Mouse (Mus musculus) intestine, embryonic 16.5 days (tissue): Measurements from ENCODE around the gene Ap3s2. TPM values are rescaled to one million over a fixed set of nuclear protein-coding genes. Genes with fewer than 3 reads are reported as not detected.

Source experiments
- ATAC-seq: fragments of 200-750 bp; cut with Nextera tagmentation; 2 replicates; pipeline ENCODE4 v1.8.0; 2017; ENCODE audit warnings: moderate TSS enrichment, moderate library complexity
- H3K27ac ChIP-seq: fragments of 300-500 bp; sonication (generic); 2 replicates; pipeline ENCODE4 v1.5.1; 2014; ENCODE audit warnings: mild to moderate bottlenecking, low read length
- H3K27me3 ChIP-seq: fragments of 300-500 bp; sonication (generic); replicated peaks from 2 replicates; pipeline ENCODE4 v1.6.1; 2014; ENCODE audit warnings: low read length, control low read depth, mixed read lengths; ENCODE audit not compliant: control insufficient read depth, insufficient read depth
- H3K36me3 ChIP-seq: fragments of 300-500 bp; sonication (generic); 2 replicates; pipeline ENCODE4 v1.6.1; 2014; ENCODE audit warnings: low read length, control low read depth; ENCODE audit not compliant: control insufficient read depth, insufficient read depth
- H3K4me1 ChIP-seq: fragments of 300-500 bp; sonication (generic); 2 replicates; pipeline ENCODE4 v1.6.1; 2014; ENCODE audit warnings: low read length, control low read depth, mixed read lengths; ENCODE audit not compliant: control insufficient read depth, insufficient read depth
- H3K4me2 ChIP-seq: fragments of 300-500 bp; sonication (generic); 2 replicates; pipeline ENCODE4 v1.6.1; 2014; ENCODE audit warnings: low read depth, low read length, control low read depth
- H3K4me3 ChIP-seq: fragments of 300-500 bp; sonication (generic); 2 replicates; pipeline ENCODE4 v1.5.1; 2014; ENCODE audit warnings: mild to moderate bottlenecking, low read length
- H3K9ac ChIP-seq: fragments of 300-500 bp; sonication (generic); 2 replicates; pipeline ENCODE4 v1.6.1; 2014; ENCODE audit warnings: low read depth, low read length
- H3K9me3 ChIP-seq: fragments of 300-500 bp; sonication (generic); 2 replicates; pipeline ENCODE4 v1.6.1; 2016; ENCODE audit warnings: low read length, control low read depth; ENCODE audit not compliant: control insufficient read depth
- WGBS: fragments of 180-500 bp; shearing (Covaris S2); extraction: QIAGEN DNeasy Blood & Tissue Kit; methylation state at CpG from one replicate; pipeline ENCODE4 v1.1.7; 2014; 5-methylcytosine and 5-hydroxymethylcytosine counted together
- polyA plus RNA-seq: library from polyadenylated mRNA; unstranded; fragments of >200 nt; fragmentation: Nextera tagmentation; extraction: Ambion mirVana; gene quantifications from 2 replicates; pipeline ENCODE4 v1.2.1, GENCODE M21; 2015

The Ap3s2 gene
- polyA plus RNA-seq, 1 experiment from 2014 or later = 30.7 TPM

DNA sequence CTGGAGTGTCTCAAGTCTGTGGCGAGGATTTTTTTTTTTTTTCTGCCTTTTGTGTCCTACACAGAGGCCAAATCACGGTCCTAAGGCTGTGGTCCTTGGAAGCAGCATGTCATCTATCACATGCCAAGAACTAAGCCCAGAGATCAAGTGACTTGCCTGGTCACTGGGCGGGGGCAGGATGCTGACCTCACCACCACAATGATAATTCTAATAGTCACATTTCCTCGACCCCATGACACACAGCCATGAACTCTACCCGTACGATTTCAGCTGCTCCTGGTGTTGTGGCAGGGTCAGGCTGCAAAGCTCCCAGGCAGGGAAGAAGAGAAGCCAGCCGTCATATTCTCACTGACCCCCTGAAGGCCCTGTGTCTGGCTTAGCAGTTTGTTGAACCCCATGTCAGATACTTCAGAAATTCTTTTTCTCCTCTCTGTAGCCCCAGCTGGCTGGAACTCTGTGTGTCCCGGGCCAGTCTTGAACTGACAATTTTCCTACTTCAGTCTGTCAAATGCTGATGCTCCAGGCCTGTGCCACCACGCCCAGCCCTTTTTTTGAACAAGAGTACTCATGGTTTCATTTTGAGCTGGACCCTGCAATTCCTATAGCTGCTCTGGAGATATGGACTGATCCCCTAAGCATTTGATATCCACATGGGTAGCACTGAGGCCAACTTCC is 61.4 kb downstream of the Ap3s2 start:
- H3K9ac ChIP-seq = no peak overlapping the region
- no peak for ATAC-seq
- no peak overlapping the region for H3K4me3 ChIP-seq
- no peak overlapping the region for H3K27ac ChIP-seq
- H3K4me2 ChIP-seq = no peak overlapping the region
- H3K4me1 ChIP-seq = peaks cover 8% of the 10 kb centered on the region
- H3K36me3 ChIP-seq = no peaks in the 10 kb centered on the region
- 66% methylated on average over 9 of the region's 9 CpGs for WGBS
- H3K9me3 ChIP-seq = no peaks in the 10 kb centered on the region
- H3K27me3 ChIP-seq = no peaks in the 10 kb centered on the region

DNA sequence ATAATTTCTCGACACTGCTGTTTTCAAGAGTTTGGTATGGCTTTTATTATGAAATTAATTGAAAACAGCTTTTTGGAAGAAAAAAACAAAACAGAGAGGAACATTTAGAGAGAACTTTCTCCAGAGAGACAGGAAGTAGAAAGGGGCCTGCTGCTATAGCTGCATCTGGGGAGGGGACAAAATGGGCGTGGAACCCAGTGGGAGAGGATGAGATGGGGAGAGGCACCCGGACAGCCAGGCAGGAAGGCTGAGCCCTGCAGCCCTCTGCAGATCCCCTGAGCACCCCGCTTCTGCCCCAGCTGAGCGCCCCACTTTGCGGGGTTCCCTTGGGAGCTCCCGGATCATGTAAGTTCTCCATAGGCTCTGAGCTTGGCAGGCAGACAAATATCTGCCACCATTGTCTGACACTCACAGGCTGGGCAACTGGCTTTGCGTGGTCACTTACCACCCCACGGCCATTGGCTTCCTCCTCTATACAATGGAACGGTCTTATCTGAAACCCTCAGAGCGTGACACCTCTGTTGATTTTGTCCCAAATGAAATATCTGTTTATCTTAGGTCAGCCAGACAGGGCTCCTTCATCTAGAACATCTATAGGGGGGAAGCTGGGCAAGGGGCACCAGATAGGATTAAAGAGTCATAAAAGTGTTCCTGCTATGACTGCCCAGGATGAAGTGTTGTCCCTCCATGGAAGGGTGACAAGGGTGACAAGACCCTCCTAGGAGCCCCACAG is 62.1 kb downstream of the Ap3s2 start:
- 54% methylated on average over 11 of the region's 11 CpGs for WGBS
- Histone ChIP-seq H3K4me2 (no peak overlapping the region), H3K4me3 (no peak overlapping the region), H3K4me1 (peaks cover 8% of the 10 kb centered on the region), H3K9me3 (no peaks in the 10 kb centered on the region), H3K27me3 (no peaks in the 10 kb centered on the region), H3K27ac (no peak overlapping the region), H3K36me3 (no peaks in the 10 kb centered on the region), H3K9ac (no peak overlapping the region)
- no peak for ATAC-seq

DNA sequence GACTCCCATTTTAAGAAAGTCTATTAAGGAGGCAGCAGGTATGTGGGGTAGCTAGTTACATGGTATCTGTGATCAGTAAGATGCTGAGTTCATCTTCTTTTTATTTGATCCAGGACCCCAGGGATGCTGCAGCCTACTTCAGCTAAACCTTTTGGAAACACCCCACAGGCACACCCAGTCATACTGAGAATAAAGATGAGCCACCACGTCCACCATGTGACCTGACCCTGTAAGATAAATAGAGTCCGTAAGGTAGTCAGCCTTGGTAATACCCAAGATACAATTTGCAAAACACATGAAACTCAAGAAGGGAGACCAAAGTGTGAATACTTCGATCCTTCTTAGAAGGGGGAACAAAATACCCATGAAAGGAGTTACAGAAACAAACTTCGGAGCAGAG is 64.1 kb downstream of the Ap3s2 start:
- H3K36me3 ChIP-seq = no peaks in the 10 kb centered on the region
- 76% methylated on average over 4 of the region's 4 CpGs for WGBS
- no peaks in the 10 kb centered on the region for H3K9me3 ChIP-seq
- no peak overlapping the region for H3K4me3 ChIP-seq
- H3K4me1 ChIP-seq = peaks cover 8% of the 10 kb centered on the region
- ATAC-seq = no peak
- H3K9ac ChIP-seq = no peak overlapping the region
- H3K27ac ChIP-seq = no peak overlapping the region
- no peak overlapping the region for H3K4me2 ChIP-seq
- H3K27me3 ChIP-seq = no peaks in the 10 kb centered on the region

DNA sequence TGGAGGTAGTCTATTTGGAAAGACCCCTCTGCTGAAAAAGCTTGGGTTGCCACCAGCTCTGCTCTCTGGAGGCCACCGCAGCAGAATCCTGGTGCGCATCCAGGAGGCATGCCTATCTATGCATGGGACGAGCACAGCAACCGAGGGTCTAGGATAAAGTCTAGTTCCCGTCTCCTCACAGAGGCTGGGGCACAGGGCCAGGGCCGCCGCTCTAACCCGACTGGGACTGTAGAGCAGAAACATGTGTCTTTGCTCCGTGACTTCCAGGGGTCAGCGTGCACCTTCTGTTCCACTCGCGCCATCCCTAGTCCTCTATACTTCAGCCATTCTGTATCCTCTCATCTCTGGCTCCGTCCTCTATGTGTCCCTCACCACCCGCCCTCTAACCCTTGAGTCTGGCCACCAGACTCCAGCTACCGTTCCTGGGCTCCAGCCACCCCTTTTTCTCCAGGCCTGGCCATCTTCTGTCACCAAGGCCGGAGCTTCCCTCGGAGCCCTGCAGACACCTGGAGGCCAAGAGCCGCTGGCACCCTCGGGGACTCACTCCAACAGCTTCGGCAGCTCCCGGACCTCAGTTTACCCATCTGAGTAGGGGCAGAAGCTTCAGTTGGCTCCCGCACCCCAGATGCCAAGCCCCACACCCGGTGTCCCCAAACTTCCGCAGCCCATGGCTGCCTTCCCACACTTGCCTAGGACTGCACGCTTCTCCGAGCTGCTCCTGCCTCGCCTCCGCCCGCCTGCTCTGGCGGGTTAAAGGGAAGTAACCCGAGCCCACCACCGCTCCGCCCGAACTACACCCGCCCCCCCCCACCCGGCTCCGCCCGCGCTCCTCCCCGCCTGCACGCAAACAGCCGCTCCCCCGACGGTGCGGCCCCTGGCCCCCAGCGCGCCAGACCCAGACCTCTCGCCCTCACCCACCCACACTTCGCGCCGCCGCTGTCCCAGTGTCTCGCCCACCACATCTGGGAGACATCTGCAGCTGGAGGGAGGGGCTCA is 72.7 kb downstream of the Ap3s2 start:
- Histone ChIP-seq H3K36me3 (no peaks in the 10 kb centered on the region), H3K27me3 (no peaks in the 10 kb centered on the region), H3K9ac (peak overlapping the region; percentile 72), H3K4me3 (peak overlapping the region; percentile 55), H3K27ac (peak overlapping the region; percentile 47), H3K4me1 (peaks cover 7% of the 10 kb centered on the region; the same call in 1 of the 2 replicates), H3K4me2 (peak overlapping the region; percentile 64), H3K9me3 (no peaks in the 10 kb centered on the region)
- WGBS = 6% methylated on average over 53 of the region's 53 CpGs
- ATAC-seq = peak; percentile 73

DNA sequence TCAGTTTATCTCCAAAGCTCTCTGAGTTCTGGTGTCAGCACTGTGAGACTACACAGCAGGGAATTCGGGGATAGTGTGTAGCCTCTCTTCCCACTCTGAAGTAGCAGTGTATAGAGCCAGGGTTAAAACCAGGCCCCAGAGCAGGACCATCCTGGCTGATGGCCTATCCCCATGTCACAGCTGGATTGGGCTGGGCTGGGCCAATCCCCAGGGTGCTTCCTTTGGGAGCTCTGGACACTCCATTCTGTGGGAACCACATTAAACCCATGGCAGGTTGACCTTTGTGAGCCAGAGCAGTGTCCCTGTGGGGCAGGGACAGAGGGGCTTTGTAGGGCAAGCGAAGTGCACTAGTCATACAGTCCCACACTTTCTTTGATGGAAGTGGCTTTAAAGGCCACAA is 74.1 kb downstream of the Ap3s2 start:
- Histone ChIP-seq H3K27me3 (no peaks in the 10 kb centered on the region), H3K9me3 (no peaks in the 10 kb centered on the region), H3K9ac (peak overlapping the region; percentile 72), H3K4me3 (peak overlapping the region; percentile 55), H3K4me1 (peaks cover 7% of the 10 kb centered on the region; the same call in 1 of the 2 replicates), H3K4me2 (peak overlapping the region; percentile 64), H3K36me3 (no peaks in the 10 kb centered on the region), H3K27ac (peak overlapping the region; percentile 47)
- no peak for ATAC-seq
- WGBS = 71% methylated on average over 2 of the region's 2 CpGs

DNA sequence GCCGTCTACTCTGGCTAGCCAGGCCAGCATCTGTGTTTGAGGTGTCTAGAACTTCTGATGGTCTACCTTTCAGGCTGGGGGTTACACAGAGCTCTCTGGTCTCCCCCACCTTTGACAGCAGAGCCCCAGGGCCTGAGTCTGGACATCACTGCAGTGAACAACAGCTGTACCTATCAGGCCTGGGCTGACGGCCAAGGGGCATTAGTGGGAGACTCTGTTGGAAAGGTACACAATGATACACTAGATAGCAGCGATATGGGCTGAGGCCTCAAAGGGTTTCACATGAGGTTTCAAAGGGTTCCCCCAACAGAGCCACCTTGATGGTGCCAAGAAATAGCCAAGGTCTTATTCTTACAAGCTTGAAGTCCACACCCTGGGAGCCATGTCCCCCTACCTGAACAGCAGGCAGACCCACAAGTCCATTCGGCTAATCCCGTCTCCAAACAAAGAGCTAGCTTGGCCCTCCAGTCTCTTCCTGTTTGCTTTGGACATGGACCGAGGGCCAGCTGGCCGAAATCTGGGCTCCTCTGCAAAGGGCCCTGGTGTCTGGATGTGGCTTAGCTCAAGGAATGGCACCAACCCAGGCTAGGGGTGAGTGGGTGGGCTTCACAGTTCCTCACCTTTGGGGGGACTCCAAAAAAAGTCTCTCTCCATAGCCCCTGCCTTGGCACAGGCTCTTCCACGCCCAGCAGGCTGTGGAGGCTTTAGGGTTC is 76.2 kb downstream of the Ap3s2 start:
- peak overlapping the region; percentile 46; the same call in 1 of the 2 replicates for H3K4me3 ChIP-seq

DNA sequence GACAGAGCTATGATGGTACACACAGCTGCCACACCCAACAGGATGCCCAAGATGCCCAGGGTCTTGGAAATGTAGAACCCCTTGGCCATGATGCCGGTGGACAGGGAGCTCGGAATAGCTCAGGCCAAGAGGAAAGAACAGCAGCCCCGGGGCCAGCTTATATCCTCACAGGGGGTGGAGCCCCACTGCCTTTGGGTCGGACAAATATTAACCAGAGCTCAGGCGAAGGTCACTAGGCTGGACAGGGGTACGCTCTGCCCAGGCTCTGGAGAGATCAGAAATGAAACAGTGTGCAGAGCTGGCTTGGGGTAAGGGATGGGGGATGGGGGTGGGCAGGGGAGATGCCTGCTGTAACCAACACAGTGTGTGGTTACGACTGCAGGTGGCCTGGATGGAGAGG is 78.3 kb downstream of the Ap3s2 start:
- Histone ChIP-seq H3K9ac (peak overlapping the region; percentile 58), H3K9me3 (no peaks in the 10 kb centered on the region), H3K4me3 (peak overlapping the region; percentile 46), H3K4me2 (peak overlapping the region; percentile 64), H3K27me3 (no peaks in the 10 kb centered on the region), H3K27ac (peak overlapping the region; percentile 79), H3K4me1 (peaks cover 7% of the 10 kb centered on the region; the same call in 1 of the 2 replicates), H3K36me3 (0 out of 2 replicates have a peak, but pooled peaks cover 3% of the 10 kb centered on the region)
- peak; percentile 81 for ATAC-seq
- WGBS = 42% methylated on average over 7 of the region's 7 CpGs

More for the DNA sequence above, 76.2 kb downstream of the Ap3s2 start:
- Histone ChIP-seq H3K36me3 (0 out of 2 replicates have a peak, but pooled peaks cover 3% of the 10 kb centered on the region), H3K27me3 (no peaks in the 10 kb centered on the region), H3K27ac (peak overlapping the region; percentile 61), H3K9me3 (no peaks in the 10 kb centered on the region), H3K4me2 (peak overlapping the region; percentile 64), H3K9ac (peak overlapping the region; percentile 26), H3K4me1 (peaks cover 7% of the 10 kb centered on the region; the same call in 1 of the 2 replicates)
- WGBS = 58% methylated on average over 8 of the region's 8 CpGs
- peak; percentile 25 for ATAC-seq

DNA sequence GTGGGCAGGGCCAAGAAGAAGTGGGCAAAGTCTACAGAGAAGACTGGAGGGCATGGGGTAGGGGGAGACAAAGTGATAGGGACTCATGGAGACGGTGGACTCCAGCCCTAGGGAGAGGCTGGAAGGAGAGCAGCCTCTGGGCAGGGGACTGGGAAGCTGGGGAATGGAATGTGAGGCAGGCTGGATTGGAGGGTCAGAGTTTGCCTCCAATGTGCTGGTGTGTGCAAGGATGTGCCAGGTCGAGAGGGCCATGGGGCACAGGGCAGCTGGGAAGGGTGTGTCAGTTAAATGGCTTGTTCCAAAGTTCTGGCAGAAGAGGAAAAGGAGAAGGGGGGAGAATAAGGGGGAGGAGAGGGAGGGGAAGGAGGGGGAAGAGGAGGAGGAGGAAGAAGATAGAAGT is 83.2 kb downstream of the Ap3s2 start:
- Histone ChIP-seq H3K27ac (peak overlapping the region; percentile 20; the same call in 1 of the 2 replicates), H3K4me3 (no peak overlapping the region), H3K36me3 (peaks cover 7% of the 10 kb centered on the region; the same call in 1 of the 2 replicates), H3K4me1 (no peaks in the 10 kb centered on the region), H3K4me2 (no peak overlapping the region), H3K9ac (no peak overlapping the region), H3K9me3 (no peaks in the 10 kb centered on the region), H3K27me3 (no peaks in the 10 kb centered on the region)
- 50% methylated on average over 2 of the region's 2 CpGs for WGBS
- peak; percentile 76 for ATAC-seq
